Mouse (Mus musculus): ENCODE measurements around the gene Ube2b. TPM values are rescaled to one million over a fixed set of nuclear protein-coding genes. Genes with fewer than 3 reads are reported as not detected.
A peak's percentile ranks its signal among the peaks of the same experiment; 100 is the strongest.

The Ube2b gene
- total RNA-seq, 2 experiments from 2014 or later, result 37.5 to 51.1 TPM

DNA sequence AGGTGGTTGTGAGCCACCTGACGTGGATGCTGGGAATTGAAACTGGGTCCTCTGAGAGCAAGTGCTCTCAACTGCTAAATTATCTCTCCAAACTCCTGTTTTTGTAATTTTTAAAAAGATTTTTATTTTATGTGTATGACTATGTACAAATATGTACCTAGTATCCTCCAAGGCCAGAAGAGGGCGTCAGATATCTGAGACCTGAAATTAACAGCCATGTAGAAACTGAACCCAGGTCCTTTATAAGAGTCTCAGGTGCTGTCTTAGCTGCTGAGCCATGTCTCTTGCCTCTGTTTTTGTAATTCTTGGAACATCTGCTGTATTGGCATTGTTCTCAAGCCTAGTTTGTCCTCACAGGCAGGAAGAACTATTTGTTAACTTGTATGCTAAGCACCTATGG lies 31.1 kb downstream of the Ube2b start:
- ATAC-seq (replicated peaks; ENCODE audit: low FRiP score, low TSS enrichment, poor library complexity, severe bottlenecking), result no peak

DNA sequence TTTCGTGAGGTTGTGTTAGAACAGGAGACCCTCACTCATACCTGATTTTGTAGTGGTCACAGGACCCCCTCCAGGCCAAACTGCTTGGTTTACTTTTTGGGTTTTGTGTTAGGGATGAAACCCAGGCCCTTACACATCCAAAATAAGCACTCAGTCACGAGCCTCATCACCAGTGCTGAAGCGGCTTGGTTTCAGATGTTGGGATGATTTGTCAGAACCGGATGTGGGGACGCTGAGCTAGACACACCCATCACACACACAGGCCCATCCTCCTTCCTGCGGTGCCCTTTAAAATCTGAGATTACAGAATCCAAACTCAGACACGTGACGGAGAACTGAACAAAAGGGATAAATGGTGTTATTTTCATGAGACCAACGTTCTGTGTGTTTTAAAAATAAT lies 31.7 kb downstream of the Ube2b start:
- no peak for ATAC-seq (replicated peaks; ENCODE audit: low FRiP score, low TSS enrichment, poor library complexity, severe bottlenecking)

GRCm38 (mm10) chr11:51967443-51968401 lies 32.8 kb downstream of the Ube2b start, which contains the start of gene Cdkn2aipnl:
TSS of gene Cdkn2aipnl (plus strand) at chr11:51967661.
- peak; percentile 89 for ATAC-seq (replicated peaks; ENCODE audit: low FRiP score, low TSS enrichment, poor library complexity, severe bottlenecking)

DNA sequence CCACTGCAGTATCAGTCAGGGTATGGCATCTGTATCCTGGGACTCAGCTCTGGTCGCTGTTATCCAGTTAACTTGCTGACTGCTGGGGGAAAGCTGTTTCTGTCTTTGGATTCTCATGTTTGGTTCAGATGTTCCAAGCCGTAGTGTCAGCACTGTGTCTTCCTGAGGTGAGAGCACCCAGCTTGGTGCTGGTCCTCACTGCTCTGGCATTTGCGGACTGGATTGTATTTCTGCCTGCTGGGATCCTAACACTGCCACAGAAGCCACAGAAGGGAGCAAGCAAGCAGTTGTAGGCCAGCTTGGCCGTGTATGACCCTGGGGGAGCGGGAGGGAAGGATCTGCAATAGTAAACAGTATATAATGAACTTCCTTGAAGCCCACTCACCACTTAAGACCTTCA lies 33.9 kb downstream of the Ube2b start:
- ATAC-seq (replicated peaks; ENCODE audit: low FRiP score, low TSS enrichment, poor library complexity, severe bottlenecking), result no peak

DNA sequence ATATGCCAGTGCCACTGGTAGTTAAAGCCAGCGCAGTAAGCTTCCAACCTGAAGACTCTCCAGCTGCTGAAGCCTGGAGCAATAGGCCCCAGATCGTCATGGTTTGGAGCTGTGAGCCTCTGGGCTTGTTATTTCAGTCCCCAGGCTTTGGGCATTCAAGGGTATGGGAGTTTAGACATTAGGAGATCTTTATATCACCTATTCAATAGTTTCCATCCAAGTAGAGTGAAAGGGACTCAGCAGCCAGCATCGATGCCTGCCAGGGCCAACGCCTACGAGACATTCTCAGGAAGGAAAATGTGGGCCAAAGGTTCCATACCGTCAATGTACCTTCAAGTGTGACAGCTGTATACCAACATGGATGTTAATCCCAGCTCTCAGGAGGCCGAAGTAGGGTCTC lies 38.3 kb downstream of the Ube2b start:
- ATAC-seq (replicated peaks; ENCODE audit: low FRiP score, low TSS enrichment, poor library complexity, severe bottlenecking), result no peak

GRCm38 (mm10) chr11:51961761-51962160 lies 38.8 kb downstream of the Ube2b start:
- no peak for ATAC-seq (replicated peaks; ENCODE audit: low FRiP score, low TSS enrichment, poor library complexity, severe bottlenecking)

DNA sequence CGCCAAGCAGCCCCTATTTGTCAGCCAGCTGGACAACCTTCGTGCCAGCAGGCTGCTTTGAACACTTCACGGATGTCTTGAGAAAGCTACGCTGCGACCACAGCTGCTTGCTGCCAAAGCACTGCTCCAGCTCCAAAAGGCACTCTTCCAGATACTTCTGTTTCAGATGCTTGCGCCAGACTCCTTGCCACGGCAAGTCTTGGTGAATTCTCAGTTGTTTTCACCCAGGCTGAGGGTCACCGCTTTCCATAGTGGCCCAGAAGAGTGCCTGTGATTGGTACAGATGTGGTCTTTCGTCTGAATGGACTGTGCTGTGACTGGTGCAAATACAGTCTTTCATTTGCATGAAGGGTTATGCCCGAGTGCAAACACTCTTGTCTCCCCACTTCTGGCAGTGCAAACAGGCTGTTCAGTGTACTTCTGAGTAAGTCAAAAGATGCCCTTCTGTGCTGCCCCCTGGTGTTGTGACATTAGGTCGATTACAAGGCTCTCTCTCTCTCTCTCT lies 39.5 kb downstream of the Ube2b start:
- no peak for ATAC-seq (replicated peaks; ENCODE audit: low FRiP score, low TSS enrichment, poor library complexity, severe bottlenecking)

DNA sequence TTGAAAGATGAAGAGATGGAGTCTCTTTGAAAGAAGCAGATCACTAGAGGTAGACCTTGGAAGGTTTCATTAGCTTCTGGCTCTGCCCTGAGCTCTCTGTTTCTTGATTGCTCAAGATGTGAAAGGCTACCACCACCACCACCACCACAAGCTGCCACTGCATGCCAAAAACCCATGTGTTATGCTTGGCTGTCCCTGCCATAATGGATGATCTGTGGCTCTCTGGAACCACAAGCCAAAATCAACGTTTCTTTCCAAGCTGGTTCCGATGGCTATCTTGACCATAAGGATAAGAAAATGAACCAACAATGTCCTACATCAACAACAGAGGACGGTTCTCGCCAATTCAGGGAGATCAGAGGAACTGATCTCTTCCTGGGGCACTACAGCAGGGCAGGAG lies 40.5 kb downstream of the Ube2b start:
- no peak for ATAC-seq (replicated peaks; ENCODE audit: low FRiP score, low TSS enrichment, poor library complexity, severe bottlenecking)

- ATAC-seq (replicated peaks; ENCODE audit: low FRiP score, low TSS enrichment, poor library complexity, severe bottlenecking), result no peak
Measured at GRCm38 (mm10) chr11:51959511-51959910, 41.1 kb downstream of the Ube2b start.

DNA sequence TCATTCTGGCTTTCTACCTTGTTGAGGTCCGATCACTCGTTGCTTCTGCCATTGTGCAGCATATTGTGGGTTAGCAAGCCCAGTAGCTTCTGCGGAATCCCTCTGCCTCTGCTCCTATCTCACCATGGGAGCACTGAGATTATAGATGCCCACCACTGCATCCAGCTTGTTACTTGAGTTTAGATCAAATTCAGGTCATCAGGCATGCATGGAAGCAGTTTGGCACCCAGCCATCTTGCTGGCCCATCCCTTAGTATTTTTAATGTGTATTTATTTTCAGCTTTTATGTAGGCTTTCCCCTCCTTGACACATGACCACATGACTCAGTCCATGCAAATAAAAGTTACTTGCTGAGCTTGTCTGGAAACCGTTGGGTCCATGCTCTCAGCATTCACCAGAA lies 42.8 kb downstream of the Ube2b start:
- ATAC-seq (replicated peaks; ENCODE audit: low FRiP score, low TSS enrichment, poor library complexity, severe bottlenecking), result no peak

GRCm38 (mm10) chr11:51956112-51956511 lies 44.5 kb downstream of the Ube2b start:
- ATAC-seq (replicated peaks; ENCODE audit: low FRiP score, low TSS enrichment, poor library complexity, severe bottlenecking), result no peak

DNA sequence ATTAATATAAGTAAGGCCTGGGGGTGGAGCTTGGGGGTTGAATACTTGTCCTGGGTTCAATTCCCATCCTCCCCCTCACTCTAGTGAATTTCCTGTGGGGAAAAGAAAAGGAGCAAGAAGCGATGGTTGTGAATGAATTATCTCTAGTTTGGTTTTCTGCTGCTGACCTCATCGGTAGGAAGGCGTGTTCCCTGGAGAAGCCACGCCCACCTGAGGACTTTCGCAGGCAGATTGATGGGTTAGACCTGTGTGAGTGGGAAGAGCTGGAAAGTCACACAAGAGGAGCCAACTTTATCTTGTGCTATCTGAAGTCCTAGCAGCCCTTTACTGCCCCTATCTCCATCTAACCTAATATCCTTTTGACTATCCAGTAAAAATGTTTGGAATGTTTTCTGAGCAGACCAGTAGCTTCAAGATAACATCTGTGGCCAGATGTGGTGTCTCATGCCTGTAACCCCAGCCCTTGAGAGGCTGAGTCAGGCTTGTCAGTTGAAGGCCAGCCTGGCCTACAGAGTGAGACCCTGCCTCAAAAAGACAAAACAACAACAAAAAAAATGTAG lies 48.6 kb downstream of the Ube2b start:
- ATAC-seq (replicated peaks; ENCODE audit: low FRiP score, low TSS enrichment, poor library complexity, severe bottlenecking), result peak; percentile 52; the same call in 1 of the 2 replicates

DNA sequence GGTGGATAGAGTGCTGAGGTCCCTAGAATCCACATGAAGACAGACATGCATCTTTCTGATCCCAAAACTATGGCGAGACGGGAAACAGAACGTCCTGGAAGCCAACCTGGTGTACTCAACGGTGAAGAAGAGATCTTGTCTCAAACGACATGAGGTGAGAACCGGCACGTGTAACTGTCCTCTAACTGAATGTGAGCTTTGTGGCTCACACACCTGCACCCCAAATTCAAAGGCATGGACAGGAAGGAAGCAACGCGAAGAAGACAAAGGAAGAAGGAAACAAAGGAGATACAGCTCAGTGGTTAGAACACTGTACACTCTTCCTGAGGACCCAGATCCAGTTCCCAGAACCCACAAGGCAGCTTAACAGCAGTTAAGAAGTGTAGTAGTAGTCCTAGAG lies 50.6 kb downstream of the Ube2b start:
- no peak for ATAC-seq (replicated peaks; ENCODE audit: low FRiP score, low TSS enrichment, poor library complexity, severe bottlenecking)

- no peak for ATAC-seq (replicated peaks; ENCODE audit: low FRiP score, low TSS enrichment, poor library complexity, severe bottlenecking)
Measured at GRCm38 (mm10) chr11:51949155-51949840, 51.3 kb downstream of the Ube2b start.

GRCm38 (mm10) chr11:51946144-51946543 lies 54.4 kb downstream of the Ube2b start:
- ATAC-seq (replicated peaks; ENCODE audit: low FRiP score, low TSS enrichment, poor library complexity, severe bottlenecking), result no peak

GRCm38 (mm10) chr11:51945548-51945947 lies 55.0 kb downstream of the Ube2b start:
- ATAC-seq (replicated peaks; ENCODE audit: low FRiP score, low TSS enrichment, poor library complexity, severe bottlenecking), result no peak

- ATAC-seq (replicated peaks; ENCODE audit: low FRiP score, low TSS enrichment, poor library complexity, severe bottlenecking), result no peak
Measured at GRCm38 (mm10) chr11:51944239-51944638, 56.3 kb downstream of the Ube2b start.

- ATAC-seq (replicated peaks; ENCODE audit: low FRiP score, low TSS enrichment, poor library complexity, severe bottlenecking), result no peak
Measured at GRCm38 (mm10) chr11:51943500-51943841, 57.1 kb downstream of the Ube2b start.

DNA sequence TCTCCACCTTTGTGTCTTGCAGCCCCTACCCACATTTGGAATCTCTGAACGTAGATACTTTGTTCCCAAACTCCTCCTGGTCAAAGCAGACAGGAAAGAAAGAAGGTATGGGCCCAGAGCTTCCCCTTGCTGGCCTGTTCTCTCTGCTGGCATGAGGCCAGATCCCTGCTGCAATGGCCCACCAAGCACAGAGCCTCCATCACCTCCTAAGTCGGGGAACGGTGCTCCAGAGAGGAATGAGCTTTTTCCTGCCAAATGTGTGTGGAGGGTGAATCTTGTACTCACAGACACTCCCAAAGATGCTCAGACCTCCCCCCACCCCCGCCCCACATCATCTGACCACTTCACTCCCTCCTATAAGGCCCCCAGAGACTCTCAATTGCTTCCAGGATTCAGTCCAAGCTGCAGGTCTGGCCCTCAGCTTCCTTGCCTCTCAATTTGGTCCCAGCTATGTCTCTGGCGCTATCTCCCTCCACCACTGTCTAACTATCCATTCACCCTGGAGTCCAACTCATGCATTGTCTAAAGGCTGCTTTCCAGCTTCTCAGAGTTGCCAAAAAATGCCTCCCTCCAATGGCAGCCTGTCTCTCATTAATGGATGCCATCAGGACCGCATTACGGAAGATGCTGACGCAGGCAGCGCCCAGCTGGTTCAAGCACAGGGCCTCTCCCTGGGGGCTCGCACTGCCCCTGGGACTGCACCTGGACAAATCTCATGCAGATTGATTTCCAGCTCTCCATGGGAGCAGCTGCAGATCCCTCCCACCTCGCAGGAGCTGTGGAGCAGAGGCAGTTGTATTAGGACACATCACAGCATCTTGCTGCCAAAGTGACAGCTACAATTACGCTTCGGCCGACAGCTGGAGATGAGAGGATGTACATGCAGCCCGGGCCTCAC lies 57.7 kb downstream of the Ube2b start:
- ATAC-seq (replicated peaks; ENCODE audit: low FRiP score, low TSS enrichment, poor library complexity, severe bottlenecking), result no peak

Measured in megakaryocyte-erythroid progenitor cell, adult 5-6 weeks (primary cell).